Mouse (Mus musculus) right cerebral cortex, postnatal 14 days (tissue): ENCODE results near the gene Phf12.
A peak's percentile ranks its signal among the peaks of the same experiment; 100 is the strongest.

Experiments
- DNase-seq: peaks from one replicate; pipeline ENCODE4 v3.0.0; 2022

The Phf12 gene

GRCm38 (mm10) chr11:77982441-77982905, at the start of gene Phf12:
Gene Phf12, plus strand, starts transcription at chr11:77982754.
- DNase-seq = peak; percentile 99

- DNase-seq = no peak
These were observed 48.4 kb upstream of the Phf12 start for GRCm38 (mm10) chr11:77934111-77934521.

GRCm38 (mm10) chr11:77934568-77935311, 47.8 kb upstream of the Phf12 start:
- no peak for DNase-seq

- no peak for DNase-seq
These were observed 45.7 kb upstream of the Phf12 start for GRCm38 (mm10) chr11:77936846-77937245.

GRCm38 (mm10) chr11:77937649-77938410, 44.7 kb upstream of the Phf12 start:
- DNase-seq = no peak

GRCm38 (mm10) chr11:77942230-77942629, 40.3 kb upstream of the Phf12 start:
- DNase-seq = no peak

- DNase-seq = no peak
These were observed 34.7 kb upstream of the Phf12 start for GRCm38 (mm10) chr11:77947860-77948259.

GRCm38 (mm10) chr11:77950125-77950685, 32.3 kb upstream of the Phf12 start:
- no peak for DNase-seq

- no peak for DNase-seq
These were observed 31.7 kb upstream of the Phf12 start for GRCm38 (mm10) chr11:77950797-77951228.

GRCm38 (mm10) chr11:77953671-77954070, 28.9 kb upstream of the Phf12 start:
- DNase-seq = no peak

- DNase-seq = no peak
These were observed 26.1 kb upstream of the Phf12 start for GRCm38 (mm10) chr11:77956428-77956827.

GRCm38 (mm10) chr11:77958268-77958667, 24.3 kb upstream of the Phf12 start:
- no peak for DNase-seq

GRCm38 (mm10) chr11:77958932-77959331, 23.6 kb upstream of the Phf12 start:
- DNase-seq = no peak

GRCm38 (mm10) chr11:77960199-77960598, 22.4 kb upstream of the Phf12 start:
- DNase-seq = peak; percentile 72

GRCm38 (mm10) chr11:77960898-77961297, 21.7 kb upstream of the Phf12 start:
- no peak for DNase-seq

GRCm38 (mm10) chr11:77962946-77963345, 19.6 kb upstream of the Phf12 start:
- DNase-seq = no peak

GRCm38 (mm10) chr11:77964415-77965095, 18.0 kb upstream of the Phf12 start:
- DNase-seq = no peak

- peak; percentile 72 for DNase-seq
These were observed 17.2 kb upstream of the Phf12 start for GRCm38 (mm10) chr11:77965101-77966036.

- DNase-seq = peak; percentile 51
These were observed 16.5 kb upstream of the Phf12 start for GRCm38 (mm10) chr11:77966037-77966391.

GRCm38 (mm10) chr11:77967114-77967513, 15.4 kb upstream of the Phf12 start:
- DNase-seq = peak; percentile 66

GRCm38 (mm10) chr11:77968786-77969185, 13.8 kb upstream of the Phf12 start:
- no peak for DNase-seq

GRCm38 (mm10) chr11:77970718-77971117, 11.8 kb upstream of the Phf12 start:
- no peak for DNase-seq
